ENCODE assay signal across 12 mouse cellular contexts in the genomic region with DNA sequence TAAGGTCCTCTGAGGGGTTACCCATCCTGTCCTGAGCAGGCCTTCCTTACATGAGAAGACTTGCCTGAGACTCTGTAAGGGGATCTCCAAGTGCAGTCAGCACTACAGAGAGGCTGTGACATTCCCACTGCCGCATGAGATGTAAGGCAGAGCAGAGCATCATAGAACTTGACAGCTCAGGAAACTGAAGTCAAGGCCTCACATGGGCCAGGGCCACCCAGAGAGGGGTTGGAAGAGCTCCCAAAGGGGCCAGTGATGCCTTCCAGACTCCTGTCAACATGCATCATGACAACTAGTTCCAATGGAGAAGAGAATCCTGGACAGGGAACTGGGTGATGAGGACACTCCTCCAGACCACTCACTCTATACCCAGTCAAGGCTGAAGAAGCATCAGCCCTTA. TPM values are rescaled to one million over a fixed set of nuclear protein-coding genes. Genes with fewer than 3 reads are reported as not detected.
A peak's percentile ranks its signal among the peaks of the same experiment; 100 is the strongest.
DNase-seq lines count a peak whose midpoint lies in the region; ATAC-seq lines count a peak whose summit lies in the region.
"Had no signal": no experiment of that assay in that cellular context is flagged by ENCODE, and none has a peak within 500 bp of the region (broad histone marks: within the 10 kb centered on the region; RNA-seq: fewer than 3 reads in every experiment).

No protein-coding gene starts in this region.

- 52% methylated on average over 1 of the region's 1 CpGs for WGBS in kidney, embryonic 16.5 days
- 50% methylated on average over 1 of the region's 1 CpGs for WGBS in kidney, embryonic 14.5 days
- 41% methylated on average over 1 of the region's 1 CpGs for WGBS in embryonic facial prominence, embryonic 10.5 days
- WGBS in limb, embryonic 13.5 days = 13% methylated on average over 1 of the region's 1 CpGs

- no peak overlapping the region for H3K4me2 ChIP-seq in kidney, embryonic 16.5 days (replicated peaks; ENCODE audit: low read depth, low read length)
- H3K4me2 ChIP-seq in kidney, embryonic 14.5 days (replicated peaks; ENCODE audit: low read depth, low read length) = no peak overlapping the region
- no peak overlapping the region for H3K4me2 ChIP-seq in limb, embryonic 13.5 days (replicated peaks)
- H3K4me2 ChIP-seq: liver, embryonic 15.5 days had no signal

- peak; percentile 73 to 74 for DNase-seq in cerebellum, postnatal 10 days
- peak; percentile 62 for DNase-seq in embryonic facial prominence, embryonic 10.5 days (ENCODE audit: low spot score)
- no peak for DNase-seq in thymus, postnatal 0 days (ENCODE audit: low spot score)
- DNase-seq: cerebellum, postnatal 36 days; gastrocnemius, postnatal 10 days had no signal

- H3K27ac ChIP-seq in kidney, embryonic 16.5 days (ENCODE audit: low read length) = peak overlapping the region; percentile 48
- H3K27ac ChIP-seq in kidney, embryonic 14.5 days (ENCODE audit: low read depth, low read length) = no peak overlapping the region
- peak overlapping the region; percentile 78 for H3K27ac ChIP-seq in embryonic facial prominence, embryonic 10.5 days (replicated peaks)
- H3K27ac ChIP-seq in limb, embryonic 13.5 days = peak overlapping the region; percentile 17; the same call in 1 of the 2 replicates
- H3K27ac ChIP-seq: liver, embryonic 15.5 days had no signal

- H3K4me1 ChIP-seq in kidney, embryonic 16.5 days (ENCODE audit: insufficient read depth, low read length) = peaks cover 63% of the 10 kb centered on the region
- peaks cover 33% of the 10 kb centered on the region for H3K4me1 ChIP-seq in kidney, embryonic 14.5 days (ENCODE audit: control insufficient read depth, insufficient read depth, low read length)
- H3K4me1 ChIP-seq in embryonic facial prominence, embryonic 10.5 days = peaks cover 78% of the 10 kb centered on the region
- H3K4me1 ChIP-seq in limb, embryonic 13.5 days = peaks cover 62% of the 10 kb centered on the region

- H3K4me3 ChIP-seq in kidney, embryonic 16.5 days (ENCODE audit: low read length) = no peak overlapping the region
- H3K4me3 ChIP-seq in kidney, embryonic 14.5 days (ENCODE audit: low read length) = no peak overlapping the region
- no peak overlapping the region for H3K4me3 ChIP-seq in embryonic facial prominence, embryonic 10.5 days
- no peak overlapping the region for H3K4me3 ChIP-seq in limb, embryonic 13.5 days
- H3K4me3 ChIP-seq: liver, embryonic 15.5 days had no signal

- H3K27me3 ChIP-seq in kidney, embryonic 16.5 days (ENCODE audit: insufficient read depth, low read length) = no peaks in the 10 kb centered on the region
- no peaks in the 10 kb centered on the region for H3K27me3 ChIP-seq in kidney, embryonic 14.5 days (ENCODE audit: control insufficient read depth, insufficient read depth, low read length)
- H3K27me3 ChIP-seq in embryonic facial prominence, embryonic 10.5 days (replicated peaks; ENCODE audit: low read depth, poor library complexity, severe bottlenecking) = peaks cover 6% of the 10 kb centered on the region; the same call in 1 of the 2 replicates
- no peaks in the 10 kb centered on the region for H3K27me3 ChIP-seq in limb, embryonic 13.5 days

- H3K9ac ChIP-seq in kidney, embryonic 16.5 days (replicated peaks; ENCODE audit: low read length) = no peak overlapping the region
- no peak overlapping the region for H3K9ac ChIP-seq in kidney, embryonic 14.5 days (ENCODE audit: low read depth, low read length)
- no peak overlapping the region for H3K9ac ChIP-seq in limb, embryonic 13.5 days
- H3K9ac ChIP-seq: liver, embryonic 15.5 days had no signal

- H3K9me3 ChIP-seq in kidney, embryonic 16.5 days (ENCODE audit: low read length) = no peaks in the 10 kb centered on the region
- H3K9me3 ChIP-seq in kidney, embryonic 14.5 days (ENCODE audit: control insufficient read depth, low read length) = no peaks in the 10 kb centered on the region
- no peaks in the 10 kb centered on the region for H3K9me3 ChIP-seq in embryonic facial prominence, embryonic 10.5 days
- H3K9me3 ChIP-seq in limb, embryonic 13.5 days = no peaks in the 10 kb centered on the region
- H3K9me3 ChIP-seq: liver, embryonic 15.5 days had no signal

- no peak for ATAC-seq in cerebellum, adult (ENCODE audit: insufficient number of reproducible peaks, low FRiP score, low TSS enrichment)
- ATAC-seq in kidney, embryonic 16.5 days (ENCODE audit: low FRiP score, low TSS enrichment) = no peak
- ATAC-seq in kidney, embryonic 14.5 days (ENCODE audit: low FRiP score, low TSS enrichment) = no peak
- no peak for ATAC-seq in limb, embryonic 13.5 days (ENCODE audit: low FRiP score, low read depth)
- no peak for ATAC-seq in monocyte, adult 5-6 weeks (replicated peaks; ENCODE audit: insufficient number of reproducible peaks, low FRiP score, low TSS enrichment, poor library complexity, severe bottlenecking)
- ATAC-seq: midbrain, embryonic 16.5 days had no signal

- H3K36me3 ChIP-seq in kidney, embryonic 16.5 days (ENCODE audit: insufficient read depth, low read length) = no peaks in the 10 kb centered on the region
- H3K36me3 ChIP-seq in kidney, embryonic 14.5 days (ENCODE audit: control insufficient read depth, insufficient read depth, low read length) = no peaks in the 10 kb centered on the region
- H3K36me3 ChIP-seq in embryonic facial prominence, embryonic 10.5 days (replicated peaks) = no peaks in the 10 kb centered on the region
- no peaks in the 10 kb centered on the region for H3K36me3 ChIP-seq in limb, embryonic 13.5 days
- H3K36me3 ChIP-seq: liver, embryonic 15.5 days had no signal

RNA-seq across cellular contexts. Expression of a gene that starts 18.3 kb away (rescaled TPM):
- 82.9 and 88.1 TPM in 2 replicates for polyA plus RNA-seq in kidney, embryonic 16.5 days (2015; fragmentation: Nextera tagmentation; extraction: Ambion mirVana)
- 59.9 and 87.9 TPM in 2 replicates for polyA plus RNA-seq in kidney, embryonic 14.5 days (2014; fragmentation: Nextera tagmentation; extraction: Ambion mirVana)
- polyA plus RNA-seq in embryonic facial prominence, embryonic 10.5 days (2016; fragmentation: Nextera tagmentation; extraction: Ambion mirVana) = 160 and 179 TPM in 2 replicates
- polyA plus RNA-seq in limb, embryonic 13.5 days (2015; fragmentation: Nextera tagmentation; extraction: Ambion mirVana) = 200 and 203 TPM in 2 replicates
- polyA plus RNA-seq in thymus, postnatal 0 days (2015; fragmentation: Nextera tagmentation; extraction: Ambion mirVana) = 86.5 and 86.6 TPM in 2 replicates
- total RNA-seq in monocyte, adult 5-6 weeks (2017) = 13.2 to 31.5 TPM (median 18.2 TPM) in 3 replicates
